Mouse (Mus musculus): ENCODE results near the gene Msl1. TPM values are rescaled to one million over a fixed set of nuclear protein-coding genes. Genes with fewer than 3 reads are reported as not detected.
A peak's percentile ranks its signal among the peaks of the same experiment; 100 is the strongest.

The Msl1 gene
- total and polyA plus RNA-seq, 2 experiments from 2014 or later = 24.1 to 94.6 TPM

DNA sequence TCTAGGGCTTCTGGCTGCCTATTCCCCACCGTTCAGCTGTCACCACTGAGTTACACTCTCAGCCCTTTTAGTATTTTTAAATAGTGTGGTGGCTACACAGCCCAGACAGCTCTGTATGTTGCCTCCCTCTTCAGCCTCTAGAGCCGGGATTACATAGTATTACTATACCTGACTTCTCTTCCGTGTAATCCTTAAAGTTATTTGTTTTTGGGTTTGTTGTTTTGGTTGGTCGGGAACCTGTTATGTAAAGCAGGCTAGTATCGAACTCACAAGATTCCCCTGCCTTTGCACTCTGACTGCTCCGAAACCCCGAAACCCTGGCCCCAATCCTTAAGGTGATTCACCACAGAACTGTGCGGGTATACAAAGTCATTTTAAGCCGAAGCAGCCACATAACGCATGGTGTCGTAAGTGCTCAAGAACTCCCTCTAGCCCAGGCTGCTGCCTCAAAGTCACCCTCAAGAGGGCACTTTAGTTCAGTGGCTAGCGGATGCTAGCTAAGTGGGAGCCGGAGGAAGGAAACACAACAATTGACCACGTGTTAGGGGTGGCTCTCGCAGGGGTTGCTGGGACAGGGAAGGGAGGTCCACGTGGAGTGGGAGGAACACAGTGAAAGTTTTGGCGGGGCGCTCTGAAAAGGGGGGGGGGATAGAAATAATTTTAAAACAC lies 6.6 kb upstream of the Msl1 start:
- Histone ChIP-seq H3K9me3 (ENCODE audit: low read length) (no peaks in the 10 kb centered on the region), H3K4me1 (ENCODE audit: insufficient read depth) (peaks cover 12% of the 10 kb centered on the region; the same call in 1 of the 2 replicates), H3K4me2 (ENCODE audit: low read depth) (peak overlapping the region; percentile 98), H3K27ac (ENCODE audit: low read depth, low read length) (peak overlapping the region; percentile 64), H3K9ac (peak overlapping the region; percentile 40; the same call in 1 of the 2 replicates), H3K4me3 (ENCODE audit: low read depth, low read length) (peak overlapping the region; percentile 41), H3K36me3 (ENCODE audit: insufficient read depth) (no peaks in the 10 kb centered on the region), H3K27me3 (ENCODE audit: insufficient read depth, low read length) (no peaks in the 10 kb centered on the region)
- DNase-seq (peak; percentile 89), ATAC-seq (peak; percentile 91)
- peak; percentile 85 for TF ChIP-seq CTCF (IDR thresholded peaks at IDR 0.05; ENCODE audit: low read depth)
- WGBS = 9% methylated on average over 18 of the region's 18 CpGs

DNA sequence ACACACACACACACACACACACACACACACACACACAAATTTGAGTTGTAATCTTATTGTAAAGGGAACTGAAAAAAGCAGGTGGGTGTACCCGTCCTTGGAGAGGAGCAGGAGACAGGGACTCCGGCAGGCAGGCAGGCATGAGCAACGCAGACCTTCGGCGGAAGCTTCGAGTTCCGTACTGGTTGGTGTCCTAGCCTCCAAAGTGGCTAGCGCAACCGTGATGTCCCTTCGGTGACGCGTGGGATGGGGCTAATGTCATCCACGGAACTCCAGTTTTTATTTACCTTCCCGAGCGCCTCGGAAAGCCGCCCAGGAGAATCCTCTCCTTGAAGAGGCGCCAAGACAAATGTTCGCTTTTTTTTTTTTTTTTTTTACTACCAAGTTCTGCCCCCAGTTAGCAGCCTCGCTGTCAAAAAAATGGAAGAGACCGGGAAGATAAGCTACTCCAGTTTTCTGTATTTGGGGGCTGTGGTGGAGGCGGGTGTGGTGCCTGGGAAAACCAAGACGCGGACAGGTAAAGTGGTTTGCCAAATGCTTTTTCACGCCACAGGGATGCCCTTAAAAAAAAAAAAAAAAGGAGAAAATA lies 6.0 kb upstream of the Msl1 start:
- Histone ChIP-seq H3K9ac (peak overlapping the region; percentile 40), H3K4me3 (ENCODE audit: low read depth, low read length) (peak overlapping the region; percentile 41), H3K36me3 (ENCODE audit: insufficient read depth) (no peaks in the 10 kb centered on the region), H3K27ac (ENCODE audit: low read depth, low read length) (peak overlapping the region; percentile 35; the same call in 1 of the 2 replicates), H3K4me2 (ENCODE audit: low read depth) (peak overlapping the region; percentile 98), H3K9me3 (ENCODE audit: low read length) (no peaks in the 10 kb centered on the region), H3K27me3 (ENCODE audit: insufficient read depth, low read length) (no peaks in the 10 kb centered on the region), H3K4me1 (ENCODE audit: insufficient read depth) (peaks cover 15% of the 10 kb centered on the region; the same call in 1 of the 2 replicates)
- no peak for DNase-seq
- TF ChIP-seq CTCF (IDR thresholded peaks at IDR 0.05; ENCODE audit: low read depth) = no peak
- WGBS = 2% methylated on average over 25 of the region's 25 CpGs
- ATAC-seq = no peak

DNA sequence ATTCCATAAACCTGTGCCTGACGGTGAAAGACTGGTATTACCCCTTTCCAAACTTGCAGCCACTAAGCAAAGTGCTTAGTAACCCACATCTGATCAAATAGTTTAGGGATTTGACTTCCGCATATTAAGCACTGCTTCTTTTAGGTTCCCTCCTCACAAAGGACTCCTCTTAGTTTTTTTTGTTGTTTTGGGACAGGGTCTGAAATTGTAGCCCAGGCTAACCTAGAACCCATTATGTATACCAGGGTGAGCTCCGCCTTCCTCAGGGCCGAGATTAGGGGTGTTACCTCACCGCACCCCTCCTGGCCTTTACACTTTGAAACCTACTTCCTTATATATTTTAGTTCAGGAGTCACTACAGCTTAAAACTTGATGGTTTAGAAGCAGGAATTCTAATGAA lies 5.5 kb upstream of the Msl1 start:
- Histone ChIP-seq H3K4me2 (ENCODE audit: low read depth) (peak overlapping the region; percentile 98), H3K9me3 (ENCODE audit: low read length) (no peaks in the 10 kb centered on the region), H3K4me1 (ENCODE audit: insufficient read depth) (peaks cover 15% of the 10 kb centered on the region; the same call in 1 of the 2 replicates), H3K4me3 (ENCODE audit: low read depth, low read length) (0 out of 2 replicates have a peak overlapping the region, but pooled peaks have one; percentile 41), H3K9ac (no peak overlapping the region), H3K27ac (ENCODE audit: low read depth, low read length) (no peak overlapping the region), H3K36me3 (ENCODE audit: insufficient read depth) (no peaks in the 10 kb centered on the region), H3K27me3 (ENCODE audit: insufficient read depth, low read length) (no peaks in the 10 kb centered on the region)
- ATAC-seq (no peak), DNase-seq (no peak)
- WGBS = 40% methylated on average over 5 of the region's 5 CpGs
- TF ChIP-seq CTCF (IDR thresholded peaks at IDR 0.05; ENCODE audit: low read depth) = no peak

DNA sequence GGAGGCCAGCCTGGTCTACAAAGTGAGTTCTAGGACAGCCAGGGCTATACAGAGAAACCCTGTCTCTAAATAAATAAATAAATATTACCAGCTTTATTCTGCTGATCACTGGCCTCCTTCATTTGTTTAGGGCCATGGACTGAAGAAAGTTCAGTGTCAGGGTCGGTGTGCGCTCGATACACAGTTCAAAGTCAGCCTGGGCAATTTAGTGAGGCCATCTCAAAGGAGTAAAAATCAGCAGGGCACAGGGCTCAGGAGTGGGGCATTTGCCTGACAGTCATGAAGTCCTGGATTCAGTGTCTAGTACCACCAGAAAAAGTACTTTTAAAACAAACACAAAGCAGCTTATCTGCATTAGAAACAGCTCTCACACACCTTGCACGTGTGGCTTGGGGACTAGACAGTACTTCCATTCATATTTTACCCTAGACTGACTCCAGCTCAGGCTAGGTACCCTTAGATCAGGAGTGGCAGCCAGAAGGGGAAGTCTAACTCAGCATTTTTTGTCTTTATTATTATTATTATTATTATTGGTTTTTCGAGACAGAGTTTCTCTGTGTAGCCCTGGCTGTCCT lies 4.6 kb upstream of the Msl1 start:
- Histone ChIP-seq H3K27me3 (ENCODE audit: insufficient read depth, low read length) (no peaks in the 10 kb centered on the region), H3K27ac (ENCODE audit: low read depth, low read length) (no peak overlapping the region), H3K36me3 (ENCODE audit: insufficient read depth) (no peaks in the 10 kb centered on the region), H3K9me3 (ENCODE audit: low read length) (no peaks in the 10 kb centered on the region), H3K4me1 (ENCODE audit: insufficient read depth) (peaks cover 15% of the 10 kb centered on the region; the same call in 1 of the 2 replicates), H3K4me3 (ENCODE audit: low read depth, low read length) (no peak overlapping the region), H3K9ac (no peak overlapping the region), H3K4me2 (ENCODE audit: low read depth) (no peak overlapping the region)
- ATAC-seq (no peak), DNase-seq (no peak)
- TF ChIP-seq CTCF (IDR thresholded peaks at IDR 0.05; ENCODE audit: low read depth) = no peak
- 81% methylated on average over 5 of the region's 5 CpGs for whole genome bisulfite sequencing

DNA sequence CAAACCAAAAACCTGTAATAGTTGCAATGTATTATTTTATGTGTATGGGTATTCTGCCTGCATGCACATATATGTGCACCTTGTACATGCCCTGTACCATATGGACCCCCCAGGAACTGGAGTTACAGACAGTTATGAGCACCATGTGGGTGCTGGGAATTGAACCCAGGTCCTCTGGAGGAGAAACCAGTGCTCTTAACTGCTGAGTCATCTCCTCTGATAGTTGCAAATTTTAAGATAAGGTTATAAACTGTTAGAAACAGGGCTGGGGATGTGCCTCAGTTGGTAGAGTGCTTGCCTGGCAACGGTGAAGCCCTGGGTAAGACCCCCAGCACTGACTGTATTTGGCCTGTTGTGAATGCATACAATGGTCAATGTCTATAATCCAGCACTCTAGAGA lies 3.9 kb upstream of the Msl1 start:
- H3K36me3 ChIP-seq (ENCODE audit: insufficient read depth) = no peaks in the 10 kb centered on the region
- H3K4me2 ChIP-seq (ENCODE audit: low read depth) = no peak overlapping the region
- TF ChIP-seq CTCF (IDR thresholded peaks at IDR 0.05; ENCODE audit: low read depth) = no peak
- no peak overlapping the region for H3K27ac ChIP-seq (ENCODE audit: low read depth, low read length)
- no peak overlapping the region for H3K9ac ChIP-seq
- no peak for ATAC-seq
- H3K4me1 ChIP-seq (ENCODE audit: insufficient read depth) = peaks cover 9% of the 10 kb centered on the region; the same call in 1 of the 2 replicates
- H3K9me3 ChIP-seq (ENCODE audit: low read length) = no peaks in the 10 kb centered on the region
- H3K27me3 ChIP-seq (ENCODE audit: insufficient read depth, low read length) = no peaks in the 10 kb centered on the region
- no peak overlapping the region for H3K4me3 ChIP-seq (ENCODE audit: low read depth, low read length)
- WGBS = 78% methylated on average over 1 of the region's 1 CpGs
- no peak for DNase-seq

DNA sequence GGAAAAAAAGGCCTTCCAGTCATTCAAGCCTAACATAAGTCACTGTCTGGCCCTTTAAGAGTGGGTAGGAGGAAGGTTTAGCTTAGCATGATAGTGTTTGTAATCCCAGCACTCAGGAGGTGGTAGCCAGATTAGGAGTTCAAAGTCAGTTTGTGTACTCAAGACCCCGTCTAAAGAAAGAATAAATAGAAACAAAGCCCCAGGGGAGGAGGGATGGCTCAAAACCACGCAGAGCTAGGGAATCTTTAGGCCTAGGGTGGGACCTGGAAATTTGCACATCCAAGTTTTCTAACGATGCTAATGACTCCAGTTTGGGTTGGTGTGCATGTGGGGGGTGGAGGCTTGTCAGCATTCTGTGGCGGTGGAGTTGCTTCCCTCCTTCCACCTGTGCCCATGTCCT lies 3.2 kb upstream of the Msl1 start:
- H3K4me2 ChIP-seq (ENCODE audit: low read depth) = no peak overlapping the region
- H3K27ac ChIP-seq (ENCODE audit: low read depth, low read length) = no peak overlapping the region
- peaks cover 8% of the 10 kb centered on the region; the same call in 1 of the 2 replicates for H3K4me1 ChIP-seq (ENCODE audit: insufficient read depth)

More for the DNA sequence above, 3.2 kb upstream of the Msl1 start:
- no peak for DNase-seq
- WGBS = 9% methylated on average over 4 of the region's 4 CpGs
- no peak for ATAC-seq
- Histone ChIP-seq H3K4me3 (ENCODE audit: low read depth, low read length) (no peak overlapping the region), H3K36me3 (ENCODE audit: insufficient read depth) (no peaks in the 10 kb centered on the region), H3K27me3 (ENCODE audit: insufficient read depth, low read length) (no peaks in the 10 kb centered on the region), H3K9me3 (ENCODE audit: low read length) (no peaks in the 10 kb centered on the region), H3K9ac (no peak overlapping the region)
- no peak for TF ChIP-seq CTCF (IDR thresholded peaks at IDR 0.05; ENCODE audit: low read depth)
